8 mouse cellular contexts compared by ENCODE assay signal in the genomic region with DNA sequence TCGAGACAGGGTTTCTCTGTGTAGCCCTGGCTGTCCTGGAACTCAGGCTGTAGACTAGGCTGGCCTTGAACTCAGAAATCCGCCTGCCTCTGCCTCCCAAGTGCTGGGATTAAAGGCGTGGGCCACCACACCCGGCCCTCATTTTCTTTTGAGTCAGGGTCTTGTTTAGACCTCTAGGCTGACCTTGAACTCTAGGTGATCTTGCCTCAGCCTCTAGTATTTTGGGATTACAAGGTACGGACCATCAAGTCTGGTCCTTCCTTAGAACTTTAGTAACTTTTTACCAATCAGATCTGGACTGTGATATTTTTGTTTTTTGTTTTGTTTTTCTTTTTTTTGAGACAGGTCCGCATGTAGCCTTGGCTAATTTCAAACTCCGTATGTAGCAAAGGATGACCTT. TPM values are rescaled to one million over a fixed set of nuclear protein-coding genes. Genes with fewer than 3 reads are reported as not detected.
DNase-seq lines count a peak whose midpoint lies in the region; ATAC-seq and TF ChIP-seq lines count a peak whose summit lies in the region.

Gene Tmem191c (plus strand): TSS at position 357 of the 400 bp plus-strand sequence.

- peak within 1 kb of the TSS; percentile 72 for H3K27ac ChIP-seq in gastrocnemius, adult 2 months

- DNase-seq in gastrocnemius, adult 2 months, result no peak
- no peak for DNase-seq in gastrocnemius, postnatal 10 days
- no peak for DNase-seq in thymus, postnatal 0 days (ENCODE audit: low spot score)
- DNase-seq in thymus, adult 18-20 months, result no peak
- no peak for DNase-seq in left cerebral cortex, postnatal 14 days (ENCODE audit: low spot score in 2 of 2)
- no peak for DNase-seq in adrenal gland, postnatal 14 days

- TF ChIP-seq CTCF in gastrocnemius, adult 2 months (IDR thresholded peaks at IDR 0.05), result no peak

- H3K4me3 ChIP-seq in gastrocnemius, adult 2 months, result peak within 1 kb of the TSS; percentile 86

- ATAC-seq in neutrophil, adult 5-6 weeks (ENCODE audit: extremely low read depth, insufficient number of reproducible peaks, low FRiP score, poor library complexity, severe bottlenecking), result no peak
- no peak for ATAC-seq in megakaryocyte progenitor cell, adult 5-6 weeks (replicated peaks; ENCODE audit: poor library complexity)

- intact Hi-C loops in gastrocnemius, adult 2 months (cut with DNase I), result loop anchor here (1.0 to 10.0 kb wide), 4 partner anchors 41 to 381 kb away; partner anchors contain the start of genes Ppm1f and Sdf2l1
- intact Hi-C loops in left cerebral cortex, postnatal 14 days (cut with DNase I), result loop anchor here (5.0 kb wide), 1 partner anchor 143 kb away; the partner anchor contains the start of gene Sdf2l1

RNA-seq across cellular contexts. Expression of gene Tmem191c, which starts in this region (rescaled TPM):
- total RNA-seq in gastrocnemius, adult 2 months (2021), result 1 to 10 TPM in 1 of 2 experiments, under 1 TPM in 1; 0.92 to 1.7 TPM
- 1 to 10 TPM; 1.9 to 3.0 TPM for total RNA-seq in gastrocnemius, postnatal 10 days (2021)
- 33.3 and 50.5 TPM in 2 replicates for polyA plus RNA-seq in thymus, postnatal 0 days (2015; fragmentation: Nextera tagmentation; extraction: Ambion mirVana)
- 100 to 1,000 TPM; 118 to 134 TPM for total RNA-seq in left cerebral cortex, postnatal 14 days (2021)
- total RNA-seq in neutrophil, adult 5-6 weeks (2017), result 11.0 and 13.0 TPM in 2 replicates
- 4.2 and 5.2 TPM in 2 replicates for total RNA-seq in megakaryocyte progenitor cell, adult 5-6 weeks (2015)
- 5.5 and 8.8 TPM in 2 replicates for total RNA-seq in megakaryocyte progenitor cell, adult 5-6 weeks (2017)
- 8.4 and 10.5 TPM in 2 replicates for total RNA-seq in adrenal gland, postnatal 14 days (2021)
